Mouse (Mus musculus): ENCODE data around the gene Rreb1. TPM values are rescaled to one million over a fixed set of nuclear protein-coding genes. Genes with fewer than 3 reads are reported as not detected.

Rreb1 gene
- polyA plus RNA-seq, 1 experiment from 2014 or later: 14.8 TPM

DNA sequence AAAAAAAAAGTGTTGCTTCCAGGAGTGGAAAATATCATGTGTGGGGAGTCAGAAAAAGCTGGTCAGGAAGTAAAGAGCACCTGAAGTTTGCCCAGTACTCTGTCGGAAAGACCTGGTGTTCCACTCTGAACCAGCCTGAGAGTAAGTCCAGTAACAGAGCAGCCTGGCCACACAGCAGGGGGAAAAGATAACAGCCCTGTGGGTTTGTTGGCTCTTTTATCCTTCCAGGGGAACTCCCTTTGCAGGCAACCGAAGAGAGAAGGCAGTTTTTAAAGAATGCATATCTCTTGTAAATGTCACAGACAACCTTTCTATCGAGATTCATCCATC is 18.2 kb upstream of the Rreb1 start:
- Histone ChIP-seq H3K4me2 (replicated peaks) (no peak overlapping the region), H3K4me1 (peaks cover 7% of the 10 kb centered on the region; the same call in 1 of the 2 replicates), H3K9me3 (replicated peaks) (no peaks in the 10 kb centered on the region), H3K27ac (replicated peaks) (no peak overlapping the region), H3K27me3 (no peaks in the 10 kb centered on the region), H3K4me3 (replicated peaks) (no peak overlapping the region), H3K36me3 (no peaks in the 10 kb centered on the region), H3K9ac (no peak overlapping the region)
- WGBS: 54% methylated on average over 3 of the region's 3 CpGs
- no peak for ATAC-seq (ENCODE audit: insufficient number of reproducible peaks, low FRiP score, low TSS enrichment, low read depth)

DNA sequence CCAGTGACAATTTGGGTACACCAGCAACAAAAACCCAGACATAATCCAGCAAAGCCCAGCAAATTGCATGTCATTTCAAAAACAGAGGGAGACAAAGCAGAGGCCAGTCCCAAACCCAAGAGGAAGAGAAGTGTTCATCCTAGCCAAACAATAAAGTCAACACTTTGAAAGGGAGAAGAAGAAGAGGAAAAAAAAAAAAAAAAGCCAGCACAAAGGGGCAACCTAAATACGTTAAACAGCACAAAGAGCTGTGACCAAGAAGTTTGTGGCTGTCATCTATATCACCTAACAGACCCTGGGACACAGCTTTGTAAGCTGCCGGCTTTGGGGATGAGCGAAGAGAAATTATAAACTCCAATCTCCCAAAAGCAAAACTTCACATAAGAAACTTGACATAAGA is 17.8 kb upstream of the Rreb1 start:
- H3K4me3 ChIP-seq (replicated peaks): no peak overlapping the region
- H3K9ac ChIP-seq: no peak overlapping the region
- H3K9me3 ChIP-seq (replicated peaks): no peaks in the 10 kb centered on the region
- 80% methylated on average over 3 of the region's 3 CpGs for WGBS
- no peak overlapping the region for H3K4me2 ChIP-seq (replicated peaks)
- H3K4me1 ChIP-seq: peaks cover 7% of the 10 kb centered on the region; the same call in 1 of the 2 replicates
- H3K27me3 ChIP-seq: no peaks in the 10 kb centered on the region
- ATAC-seq (ENCODE audit: insufficient number of reproducible peaks, low FRiP score, low TSS enrichment, low read depth): no peak
- no peaks in the 10 kb centered on the region for H3K36me3 ChIP-seq
- no peak overlapping the region for H3K27ac ChIP-seq (replicated peaks)

DNA sequence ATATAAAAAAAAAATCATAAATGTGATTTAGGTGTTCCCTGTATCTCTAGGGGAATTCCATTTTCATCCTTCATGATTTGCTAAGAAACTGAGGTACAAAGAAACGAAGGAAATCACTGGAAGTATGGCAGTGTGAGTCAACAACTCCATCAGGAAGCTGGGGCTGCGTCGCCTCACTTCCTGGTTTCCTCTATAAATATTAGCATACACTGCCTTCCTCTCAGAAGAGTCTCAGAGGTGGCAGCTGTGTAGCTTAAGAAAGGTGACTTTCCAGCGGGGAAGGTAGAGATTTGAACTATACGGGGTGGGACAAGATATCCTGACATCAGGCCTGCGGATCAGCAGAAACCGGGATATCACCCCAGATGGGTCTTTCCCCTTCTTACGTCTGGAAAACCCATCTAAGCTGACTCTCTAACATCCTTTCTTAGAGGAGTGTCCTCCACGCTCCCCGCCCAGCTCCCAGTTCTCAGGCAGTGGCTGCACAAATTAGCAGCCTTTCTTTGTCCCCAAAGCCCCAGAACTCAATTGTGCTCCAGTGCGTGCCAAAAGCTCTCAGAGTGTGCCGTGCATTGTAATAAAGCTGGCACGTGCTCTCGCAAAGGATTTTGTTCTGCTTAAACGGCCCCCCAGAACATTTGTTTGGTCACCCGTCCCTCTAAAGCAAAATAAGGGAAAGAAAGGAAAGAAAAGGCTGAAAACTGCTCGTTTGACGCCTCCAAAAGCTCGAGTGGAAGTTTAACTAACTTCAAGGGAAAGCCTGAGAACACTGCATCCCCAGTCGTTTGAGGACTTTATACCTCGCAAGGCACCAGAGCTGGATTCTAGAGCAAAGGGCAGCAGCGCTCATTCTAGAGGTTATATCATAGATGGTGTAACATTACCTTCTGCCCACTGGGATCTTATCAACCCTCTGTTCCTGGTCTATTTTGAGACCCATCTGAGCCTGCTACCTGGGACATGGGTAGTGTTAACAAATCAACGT is 17.0 kb upstream of the Rreb1 start:
- no peaks in the 10 kb centered on the region for H3K9me3 ChIP-seq (replicated peaks)
- no peaks in the 10 kb centered on the region for H3K36me3 ChIP-seq
- H3K4me1 ChIP-seq: peaks cover 7% of the 10 kb centered on the region; the same call in 1 of the 2 replicates
- ATAC-seq (ENCODE audit: insufficient number of reproducible peaks, low FRiP score, low TSS enrichment, low read depth): no peak
- H3K4me3 ChIP-seq (replicated peaks): no peak overlapping the region
- 52% methylated on average over 23 of the region's 23 CpGs for WGBS
- no peak overlapping the region for H3K4me2 ChIP-seq (replicated peaks)
- no peaks in the 10 kb centered on the region for H3K27me3 ChIP-seq
- H3K9ac ChIP-seq: no peak overlapping the region
- H3K27ac ChIP-seq (replicated peaks): no peak overlapping the region

DNA sequence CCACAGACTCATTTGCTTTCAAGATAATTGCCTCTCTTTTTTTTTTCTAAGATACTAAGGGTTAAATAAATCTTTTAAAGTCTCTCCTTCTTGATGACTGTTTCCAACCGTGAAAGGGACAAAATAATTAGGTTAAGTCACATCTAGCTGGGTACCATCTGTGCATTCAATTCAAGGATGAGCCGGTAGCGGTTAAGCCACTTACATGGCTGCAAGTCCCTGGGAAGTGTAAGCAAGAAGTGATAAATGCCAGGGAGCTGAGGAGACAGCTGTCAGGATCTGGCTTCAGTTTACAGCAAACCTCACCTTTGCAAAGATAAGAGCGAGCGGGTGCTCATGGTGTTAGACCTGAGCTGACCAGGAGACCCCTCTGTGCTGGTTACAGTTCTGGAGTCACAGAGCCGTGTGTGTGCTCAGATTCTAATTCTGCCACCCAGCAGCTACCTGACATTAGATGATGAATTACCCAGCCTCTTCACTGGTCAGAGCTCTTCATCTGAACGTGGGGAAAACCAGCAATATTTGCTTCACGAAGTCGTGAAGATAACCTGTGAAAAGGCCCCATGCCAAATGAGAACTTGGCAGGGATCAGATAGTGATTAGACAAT is 14.3 kb upstream of the Rreb1 start:
- no peak overlapping the region for H3K9ac ChIP-seq
- no peaks in the 10 kb centered on the region for H3K27me3 ChIP-seq
- WGBS: 72% methylated on average over 9 of the region's 9 CpGs
- H3K4me2 ChIP-seq (replicated peaks): no peak overlapping the region
- no peak for ATAC-seq (ENCODE audit: insufficient number of reproducible peaks, low FRiP score, low TSS enrichment, low read depth)
- H3K9me3 ChIP-seq (replicated peaks): no peaks in the 10 kb centered on the region
- no peaks in the 10 kb centered on the region for H3K36me3 ChIP-seq
- H3K27ac ChIP-seq (replicated peaks): no peak overlapping the region
- peaks cover 7% of the 10 kb centered on the region; the same call in 1 of the 2 replicates for H3K4me1 ChIP-seq
- H3K4me3 ChIP-seq (replicated peaks): no peak overlapping the region

GRCm38 (mm10) chr13:37769777-37770176 is 8.4 kb upstream of the Rreb1 start:
- 21% methylated on average over 1 of the region's 1 CpGs for WGBS
- no peak for ATAC-seq (ENCODE audit: insufficient number of reproducible peaks, low FRiP score, low TSS enrichment, low read depth)

GRCm38 (mm10) chr13:37773476-37773875 is 4.7 kb upstream of the Rreb1 start:
- Histone ChIP-seq H3K9ac (no peak overlapping the region), H3K4me3 (replicated peaks) (no peak overlapping the region), H3K36me3 (no peaks in the 10 kb centered on the region), H3K27me3 (no peaks in the 10 kb centered on the region), H3K4me1 (peaks cover 6% of the 10 kb centered on the region), H3K27ac (replicated peaks) (no peak overlapping the region), H3K9me3 (replicated peaks) (no peaks in the 10 kb centered on the region), H3K4me2 (replicated peaks) (no peak overlapping the region)
- no peak for ATAC-seq (ENCODE audit: insufficient number of reproducible peaks, low FRiP score, low TSS enrichment, low read depth)

More at GRCm38 (mm10) chr13:37769777-37770176, 8.4 kb upstream of the Rreb1 start:
- no peaks in the 10 kb centered on the region for H3K36me3 ChIP-seq
- H3K4me1 ChIP-seq: no peaks in the 10 kb centered on the region
- no peak overlapping the region for H3K4me3 ChIP-seq (replicated peaks)
- H3K9ac ChIP-seq: no peak overlapping the region
- no peaks in the 10 kb centered on the region for H3K27me3 ChIP-seq
- no peak overlapping the region for H3K4me2 ChIP-seq (replicated peaks)
- no peak overlapping the region for H3K27ac ChIP-seq (replicated peaks)
- H3K9me3 ChIP-seq (replicated peaks): no peaks in the 10 kb centered on the region

DNA sequence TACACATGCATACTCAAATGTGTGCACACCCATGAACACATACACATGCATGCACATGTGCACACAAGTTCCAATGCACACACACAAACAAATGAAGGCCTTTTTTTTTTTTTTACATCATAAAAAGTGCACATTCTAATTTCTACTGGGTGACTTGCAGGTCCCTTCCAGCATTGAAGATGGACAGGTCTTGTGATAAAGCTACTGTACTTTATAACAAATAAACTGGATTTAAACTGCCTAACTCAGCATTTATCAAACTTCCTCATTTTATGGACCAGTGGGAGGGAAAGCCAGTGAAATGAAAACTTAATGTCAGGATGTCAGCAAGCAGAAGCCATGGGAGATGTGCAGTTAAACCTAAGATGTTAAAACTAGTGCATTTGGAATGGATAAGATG is 1.5 kb upstream of the Rreb1 start:
- H3K4me1 ChIP-seq: peaks cover 15% of the 10 kb centered on the region
- no peak overlapping the region for H3K9ac ChIP-seq
- H3K4me3 ChIP-seq (replicated peaks): no peak overlapping the region
- H3K27ac ChIP-seq (replicated peaks): no peak overlapping the region
- H3K9me3 ChIP-seq (replicated peaks): no peaks in the 10 kb centered on the region
- H3K36me3 ChIP-seq: no peaks in the 10 kb centered on the region
- no peak for ATAC-seq (ENCODE audit: insufficient number of reproducible peaks, low FRiP score, low TSS enrichment, low read depth)
- H3K4me2 ChIP-seq (replicated peaks): no peak overlapping the region
- no peaks in the 10 kb centered on the region for H3K27me3 ChIP-seq

- Histone ChIP-seq H3K27ac (replicated peaks) (no peak overlapping the region), H3K4me3 (replicated peaks) (peak overlapping the region; percentile 65), H3K9me3 (replicated peaks) (no peaks in the 10 kb centered on the region), H3K4me2 (replicated peaks) (peak overlapping the region; percentile 99), H3K4me1 (peaks cover 15% of the 10 kb centered on the region), H3K36me3 (no peaks in the 10 kb centered on the region), H3K9ac (peak overlapping the region; percentile 53), H3K27me3 (no peaks in the 10 kb centered on the region)
- 22% methylated on average over 25 of the region's 25 CpGs for WGBS
- ATAC-seq (ENCODE audit: insufficient number of reproducible peaks, low FRiP score, low TSS enrichment, low read depth): no peak
Observed at GRCm38 (mm10) chr13:37777351-37778146, 651 bp upstream of the Rreb1 start.

DNA sequence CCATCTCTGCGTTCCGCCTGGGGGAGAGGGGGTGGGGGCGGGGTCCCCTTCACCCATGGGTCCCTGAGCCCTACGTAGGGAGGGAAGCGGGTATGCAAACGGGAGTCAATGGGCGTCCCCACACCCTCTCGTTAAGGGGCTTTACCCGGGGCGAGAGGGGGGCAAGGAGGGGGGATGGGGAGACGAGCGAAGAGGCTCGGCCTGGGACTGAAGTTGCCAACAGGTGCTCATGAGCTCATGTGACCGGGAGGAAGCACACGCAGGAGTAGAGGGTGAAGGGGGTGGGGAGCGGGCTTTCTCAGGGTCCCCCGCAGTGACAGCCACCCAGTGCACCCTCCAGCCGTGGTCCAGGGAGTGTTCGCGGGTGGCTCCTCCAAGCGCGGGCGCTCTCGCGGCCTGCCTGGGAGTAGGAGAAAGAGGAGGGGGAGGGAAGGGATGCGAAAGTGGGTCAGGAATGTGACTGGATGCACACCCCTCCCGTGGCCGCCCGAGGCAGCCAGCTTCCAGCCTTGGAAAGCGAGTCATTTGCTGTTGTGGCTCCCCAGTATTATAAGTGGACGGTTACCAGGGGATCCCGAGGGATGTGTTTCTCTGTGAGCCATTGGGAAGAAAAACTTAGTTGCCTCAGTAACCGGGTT is 513 bp downstream of the Rreb1 start:
- Histone ChIP-seq H3K27me3 (no peaks in the 10 kb centered on the region), H3K9ac (peak overlapping the region; percentile 53), H3K4me1 (peaks cover 15% of the 10 kb centered on the region), H3K27ac (replicated peaks) (no peak overlapping the region; the same call in 1 of the 2 replicates), H3K36me3 (no peaks in the 10 kb centered on the region), H3K4me2 (replicated peaks) (peak overlapping the region; percentile 99), H3K4me3 (replicated peaks) (peak overlapping the region; percentile 65), H3K9me3 (replicated peaks) (no peaks in the 10 kb centered on the region)
- WGBS: 0% methylated on average over 33 of the region's 33 CpGs
- peak; percentile 69 for ATAC-seq (ENCODE audit: insufficient number of reproducible peaks, low FRiP score, low TSS enrichment, low read depth)

GRCm38 (mm10) chr13:37779251-37779667 is 1.1 kb downstream of the Rreb1 start:
- Histone ChIP-seq H3K27me3 (no peaks in the 10 kb centered on the region), H3K9ac (no peak overlapping the region), H3K36me3 (no peaks in the 10 kb centered on the region), H3K4me2 (replicated peaks) (peak overlapping the region; percentile 99), H3K27ac (replicated peaks) (no peak overlapping the region; the same call in 1 of the 2 replicates), H3K9me3 (replicated peaks) (no peaks in the 10 kb centered on the region), H3K4me1 (peaks cover 15% of the 10 kb centered on the region), H3K4me3 (replicated peaks) (peak overlapping the region; percentile 65)
- 0 out of 2 replicates have a peak, but pooled peaks have one; percentile 6 for ATAC-seq (ENCODE audit: insufficient number of reproducible peaks, low FRiP score, low TSS enrichment, low read depth)
- 8% methylated on average over 9 of the region's 9 CpGs for WGBS

DNA sequence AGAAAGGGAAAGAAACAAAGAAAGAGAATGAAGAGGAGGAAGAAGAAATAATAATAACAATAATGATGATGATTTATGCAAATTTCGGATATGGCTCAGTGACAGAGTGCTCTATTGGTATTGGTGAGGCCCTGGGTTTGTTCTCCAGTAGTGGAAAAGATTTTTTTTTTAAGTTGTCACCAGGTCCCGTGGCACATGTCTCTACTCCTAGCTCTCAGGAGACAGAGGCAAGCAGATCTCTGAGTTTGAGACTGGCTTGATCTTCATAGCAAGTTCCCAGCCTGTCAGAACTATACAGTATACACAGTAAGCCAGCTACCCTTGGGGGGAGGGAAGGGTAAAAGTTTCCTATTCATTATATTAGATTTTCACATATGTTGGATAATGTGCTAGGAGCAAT is 3.4 kb downstream of the Rreb1 start:
- Histone ChIP-seq H3K27me3 (no peaks in the 10 kb centered on the region), H3K9ac (no peak overlapping the region), H3K4me1 (peaks cover 15% of the 10 kb centered on the region), H3K4me2 (replicated peaks) (no peak overlapping the region), H3K36me3 (no peaks in the 10 kb centered on the region), H3K4me3 (replicated peaks) (no peak overlapping the region), H3K9me3 (replicated peaks) (no peaks in the 10 kb centered on the region), H3K27ac (replicated peaks) (no peak overlapping the region)
- WGBS: 74% methylated on average over 2 of the region's 2 CpGs
- ATAC-seq (ENCODE audit: insufficient number of reproducible peaks, low FRiP score, low TSS enrichment, low read depth): no peak
